Mouse (Mus musculus) embryonic facial prominence, embryonic 14.5 days (tissue): ENCODE data around the gene Ror1. TPM values are rescaled to one million over a fixed set of nuclear protein-coding genes. Genes with fewer than 3 reads are reported as not detected.

Experiments used
- ATAC-seq: fragments of 200-750 bp; cut with Nextera tagmentation; 2 replicates; pipeline ENCODE4 v1.8.0; 2017; ENCODE audit warnings: low read depth, moderate number of reproducible peaks, moderate TSS enrichment
- DNase-seq: peaks from one replicate; pipeline ENCODE4 v3.0.0-alpha.2; 2015; ENCODE audit warnings: low spot score
- H3K27ac ChIP-seq: fragments of 300-500 bp; sonication (generic); replicated peaks from 2 replicates; pipeline ENCODE4 v1.5.1; 2014; ENCODE audit warnings: low read depth, mild to moderate bottlenecking, low read length, moderate library complexity
- H3K27me3 ChIP-seq: fragments of 300-500 bp; sonication (generic); replicated peaks from 2 replicates; pipeline ENCODE4 v1.6.1; 2014; ENCODE audit warnings: low read length; ENCODE audit not compliant: control insufficient read depth, insufficient read depth
- H3K36me3 ChIP-seq: fragments of 300-500 bp; sonication (generic); 2 replicates; pipeline ENCODE4 v1.6.1; 2014; ENCODE audit warnings: low read length, mixed read lengths; ENCODE audit not compliant: control insufficient read depth, insufficient read depth
- H3K4me1 ChIP-seq: fragments of 300-500 bp; sonication (generic); 2 replicates; pipeline ENCODE4 v1.6.1; 2014; ENCODE audit warnings: antibody characterized with exemption, low read length; ENCODE audit not compliant: control insufficient read depth, insufficient read depth
- H3K4me2 ChIP-seq: fragments of 300-500 bp; sonication (generic); 2 replicates; pipeline ENCODE4 v1.6.1; 2014; ENCODE audit warnings: low read depth, mild to moderate bottlenecking, low read length, moderate library complexity, mixed read lengths
- H3K4me3 ChIP-seq: fragments of 300-500 bp; sonication (generic); 2 replicates; pipeline ENCODE4 v1.5.1; 2014; ENCODE audit warnings: low read depth, mild to moderate bottlenecking, low read length
- H3K9ac ChIP-seq: fragments of 300-500 bp; sonication (generic); 2 replicates; pipeline ENCODE4 v1.6.1; 2014; ENCODE audit warnings: low read depth, mild to moderate bottlenecking, low read length, moderate library complexity, mixed read lengths
- H3K9me3 ChIP-seq: fragments of 300-500 bp; sonication (generic); 2 replicates; pipeline ENCODE4 v1.6.1; 2016; ENCODE audit warnings: low read length; ENCODE audit not compliant: control insufficient read depth
- WGBS: fragments of 180-500 bp; shearing (Covaris S2); extraction: QIAGEN DNeasy Blood & Tissue Kit; methylation state at CpG from one replicate; pipeline ENCODE4 v1.1.7; 2014; 5-methylcytosine and 5-hydroxymethylcytosine counted together
- polyA plus RNA-seq: library from polyadenylated mRNA; unstranded; fragments of >200 nt; fragmentation: Nextera tagmentation; extraction: Ambion mirVana; gene quantifications from 2 replicates; pipeline ENCODE4 v1.2.1, GENCODE M21; 2014

Gene Ror1
- polyA plus RNA-seq, 1 experiment from 2014 or later, result 10.2 TPM

GRCm38 (mm10) chr4:100248273-100248672 lies 152.7 kb downstream of the Ror1 start:
- DNase-seq, result no peak
- H3K36me3 ChIP-seq, result no peaks in the 10 kb centered on the region
- no peaks in the 10 kb centered on the region for H3K9me3 ChIP-seq
- 72% methylated on average over 2 of the region's 2 CpGs for WGBS
- H3K4me1 ChIP-seq, result peaks cover 20% of the 10 kb centered on the region; the same call in 1 of the 2 replicates
- H3K4me2 ChIP-seq, result no peak overlapping the region
- no peaks in the 10 kb centered on the region for H3K27me3 ChIP-seq
- ATAC-seq, result no peak
- H3K9ac ChIP-seq, result no peak overlapping the region
- H3K27ac ChIP-seq, result no peak overlapping the region
- H3K4me3 ChIP-seq, result no peak overlapping the region

GRCm38 (mm10) chr4:100251270-100251669 lies 155.7 kb downstream of the Ror1 start:
- DNase-seq, result no peak
- Histone ChIP-seq H3K4me3 (no peak overlapping the region), H3K4me2 (no peak overlapping the region), H3K9me3 (no peaks in the 10 kb centered on the region), H3K4me1 (peaks cover 15% of the 10 kb centered on the region; the same call in 1 of the 2 replicates), H3K36me3 (no peaks in the 10 kb centered on the region), H3K27me3 (no peaks in the 10 kb centered on the region), H3K27ac (no peak overlapping the region), H3K9ac (no peak overlapping the region)
- 81% methylated on average over 2 of the region's 2 CpGs for WGBS
- ATAC-seq, result no peak

- WGBS, result 37% methylated on average over 1 of the region's 1 CpGs
- ATAC-seq, result no peak
These were observed 156.5 kb downstream of the Ror1 start for GRCm38 (mm10) chr4:100252050-100252449.

GRCm38 (mm10) chr4:100252646-100253045 lies 157.1 kb downstream of the Ror1 start:
- Histone ChIP-seq H3K27ac (no peak overlapping the region), H3K36me3 (no peaks in the 10 kb centered on the region), H3K4me2 (no peak overlapping the region), H3K4me3 (no peak overlapping the region), H3K27me3 (no peaks in the 10 kb centered on the region), H3K4me1 (peaks cover 15% of the 10 kb centered on the region; the same call in 1 of the 2 replicates), H3K9ac (no peak overlapping the region), H3K9me3 (no peaks in the 10 kb centered on the region)
- WGBS, result 63% methylated on average over 10 of the region's 10 CpGs
- ATAC-seq (no peak), DNase-seq (no peak)

More at GRCm38 (mm10) chr4:100252050-100252449, 156.5 kb downstream of the Ror1 start:
- Histone ChIP-seq H3K4me1 (peaks cover 15% of the 10 kb centered on the region; the same call in 1 of the 2 replicates), H3K27ac (no peak overlapping the region), H3K36me3 (no peaks in the 10 kb centered on the region), H3K9me3 (no peaks in the 10 kb centered on the region), H3K9ac (no peak overlapping the region), H3K27me3 (no peaks in the 10 kb centered on the region), H3K4me2 (no peak overlapping the region), H3K4me3 (no peak overlapping the region)
- DNase-seq, result no peak

GRCm38 (mm10) chr4:100253401-100253800 lies 157.8 kb downstream of the Ror1 start:
- ATAC-seq, result no peak
- H3K27ac ChIP-seq, result no peak overlapping the region
- no peaks in the 10 kb centered on the region for H3K36me3 ChIP-seq
- DNase-seq, result no peak
- 63% methylated on average over 9 of the region's 9 CpGs for WGBS
- no peaks in the 10 kb centered on the region for H3K9me3 ChIP-seq
- H3K4me2 ChIP-seq, result no peak overlapping the region
- no peaks in the 10 kb centered on the region for H3K27me3 ChIP-seq
- no peak overlapping the region for H3K9ac ChIP-seq
- no peak overlapping the region for H3K4me3 ChIP-seq
- peaks cover 12% of the 10 kb centered on the region; the same call in 1 of the 2 replicates for H3K4me1 ChIP-seq

- H3K9ac ChIP-seq, result no peak overlapping the region
- no peaks in the 10 kb centered on the region for H3K36me3 ChIP-seq
- no peaks in the 10 kb centered on the region for H3K9me3 ChIP-seq
- H3K27me3 ChIP-seq, result no peaks in the 10 kb centered on the region
- no peak overlapping the region for H3K27ac ChIP-seq
- H3K4me2 ChIP-seq, result no peak overlapping the region
- H3K4me1 ChIP-seq, result 0 out of 2 replicates have a peak, but pooled peaks cover 10% of the 10 kb centered on the region
- ATAC-seq (no peak), DNase-seq (no peak)
- 53% methylated on average over 7 of the region's 7 CpGs for WGBS
- H3K4me3 ChIP-seq, result no peak overlapping the region
These were observed 158.2 kb downstream of the Ror1 start for GRCm38 (mm10) chr4:100253831-100254230.

GRCm38 (mm10) chr4:100258462-100258861 lies 162.9 kb downstream of the Ror1 start:
- H3K4me1 ChIP-seq, result no peaks in the 10 kb centered on the region
- ATAC-seq, result no peak
- no peak overlapping the region for H3K9ac ChIP-seq
- H3K9me3 ChIP-seq, result no peaks in the 10 kb centered on the region
- DNase-seq, result no peak
- H3K4me2 ChIP-seq, result no peak overlapping the region
- no peaks in the 10 kb centered on the region for H3K27me3 ChIP-seq
- H3K4me3 ChIP-seq, result no peak overlapping the region
- WGBS, result 88% methylated on average over 5 of the region's 5 CpGs
- no peak overlapping the region for H3K27ac ChIP-seq
- no peaks in the 10 kb centered on the region for H3K36me3 ChIP-seq

- ATAC-seq (no peak), DNase-seq (no peak)
- H3K27me3 ChIP-seq, result no peaks in the 10 kb centered on the region
- no peak overlapping the region for H3K4me2 ChIP-seq
- no peaks in the 10 kb centered on the region for H3K9me3 ChIP-seq
- no peak overlapping the region for H3K27ac ChIP-seq
- no peak overlapping the region for H3K4me3 ChIP-seq
- no peaks in the 10 kb centered on the region for H3K4me1 ChIP-seq
- WGBS, result 84% methylated on average over 1 of the region's 1 CpGs
- H3K36me3 ChIP-seq, result no peaks in the 10 kb centered on the region
- H3K9ac ChIP-seq, result no peak overlapping the region
These were observed 168.3 kb downstream of the Ror1 start for GRCm38 (mm10) chr4:100263917-100264316.

GRCm38 (mm10) chr4:100271059-100271735 lies 175.6 kb downstream of the Ror1 start:
- 52% methylated on average over 10 of the region's 10 CpGs for WGBS
- no peak overlapping the region for H3K27ac ChIP-seq
- H3K4me2 ChIP-seq, result no peak overlapping the region
- H3K4me1 ChIP-seq, result peaks cover 7% of the 10 kb centered on the region; the same call in 1 of the 2 replicates
- H3K9me3 ChIP-seq, result no peaks in the 10 kb centered on the region
- no peak for DNase-seq
- no peak overlapping the region for H3K9ac ChIP-seq
- ATAC-seq, result no peak
- H3K27me3 ChIP-seq, result no peaks in the 10 kb centered on the region
- no peak overlapping the region for H3K4me3 ChIP-seq
- no peaks in the 10 kb centered on the region for H3K36me3 ChIP-seq
